Mouse (Mus musculus): ENCODE data around the gene Macrod1. TPM values are rescaled to one million over a fixed set of nuclear protein-coding genes. Genes with fewer than 3 reads are reported as not detected.
A peak's percentile ranks its signal among the peaks of the same experiment; 100 is the strongest.
"Not testable (repeated sequence)": the region's sequence is repeated elsewhere in the genome, so short reads cannot be mapped to it uniquely, and the experiment has no call there.

Gene Macrod1
- total RNA-seq (2021) = 100 to 1,000 TPM; 240 to 243 TPM

DNA sequence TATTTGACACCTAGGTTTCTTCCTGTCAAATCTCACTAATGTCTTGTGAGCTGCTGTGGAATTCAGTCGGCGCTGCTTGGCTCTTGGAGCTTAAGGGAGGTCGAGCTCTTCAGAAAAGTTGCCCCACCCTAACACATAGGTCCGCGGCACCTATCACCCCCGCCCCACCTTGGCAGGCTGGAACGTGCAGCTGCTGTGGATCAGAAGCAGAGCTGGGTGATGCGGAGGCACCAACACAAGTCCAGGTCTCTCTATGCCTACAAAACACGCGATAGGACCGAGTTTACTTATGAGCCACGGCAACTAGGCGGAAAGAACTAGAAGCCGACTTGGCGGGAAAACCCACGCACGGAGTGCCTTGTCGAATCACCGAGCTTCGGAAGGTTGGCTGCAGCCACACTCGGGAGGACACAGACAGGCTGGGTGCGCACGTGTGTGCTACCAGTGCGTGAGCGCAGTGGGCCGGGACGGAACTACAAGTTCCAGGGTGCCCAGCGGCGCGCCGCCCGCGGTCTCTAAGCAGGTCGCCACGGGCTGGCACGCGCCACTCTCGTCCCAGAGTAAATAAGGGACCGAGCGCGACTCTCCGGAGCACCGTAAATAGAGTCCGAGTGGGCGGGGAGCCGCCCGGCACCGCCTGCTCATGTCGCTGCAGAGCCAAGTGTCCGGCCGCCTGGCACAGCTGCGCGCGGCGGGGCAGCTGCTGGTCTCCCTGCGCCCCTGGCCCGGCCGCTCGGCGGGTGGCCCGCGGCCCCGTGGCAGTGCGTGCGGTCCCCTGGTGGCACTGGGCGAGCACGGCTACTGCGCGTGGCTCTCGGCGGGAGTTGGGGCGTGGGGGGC lies at the start of gene Macrod1:
TSS of gene Macrod1 (plus strand) at position 563 of the 840 bp plus-strand sequence.
- intact Hi-C loops (cut with DNase I) = no loop called here
- peak; percentile 60 for DNase-seq (ENCODE audit: low spot score)

DNA sequence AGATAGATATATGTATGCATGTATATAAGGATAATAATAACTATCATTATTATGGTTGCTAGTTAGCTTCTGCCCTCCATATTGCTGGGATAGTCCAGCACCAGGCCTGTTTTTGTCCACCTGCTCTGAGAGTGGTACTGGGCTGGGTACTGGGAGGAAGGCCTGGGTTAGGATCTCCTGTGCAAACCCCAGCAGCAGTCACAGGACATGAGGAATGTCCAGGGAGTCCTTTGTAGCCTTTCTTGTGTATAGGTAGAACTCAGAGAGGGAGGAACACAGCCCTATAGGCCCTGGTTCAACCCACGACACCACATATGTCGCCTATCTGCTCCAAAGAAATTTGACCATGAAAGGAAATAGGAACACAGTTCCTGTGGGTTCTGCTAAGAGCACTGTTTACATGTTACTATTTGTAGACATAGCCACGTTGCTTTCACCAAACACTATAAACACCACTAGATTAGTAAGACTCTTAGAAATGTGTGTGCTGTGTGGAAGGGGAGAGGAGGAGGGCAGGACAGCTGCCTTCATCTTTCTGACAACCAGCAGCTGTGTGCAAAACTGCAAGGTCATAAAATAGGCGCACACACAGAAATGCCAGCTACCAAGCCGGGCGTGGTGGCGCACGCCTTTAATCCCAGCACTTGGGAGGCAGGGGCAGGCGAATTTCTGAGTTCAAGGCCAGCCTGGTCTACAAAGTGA lies 49.6 kb upstream of the Macrod1 start:
- intact Hi-C loops (cut with DNase I) = no loop called here

DNA sequence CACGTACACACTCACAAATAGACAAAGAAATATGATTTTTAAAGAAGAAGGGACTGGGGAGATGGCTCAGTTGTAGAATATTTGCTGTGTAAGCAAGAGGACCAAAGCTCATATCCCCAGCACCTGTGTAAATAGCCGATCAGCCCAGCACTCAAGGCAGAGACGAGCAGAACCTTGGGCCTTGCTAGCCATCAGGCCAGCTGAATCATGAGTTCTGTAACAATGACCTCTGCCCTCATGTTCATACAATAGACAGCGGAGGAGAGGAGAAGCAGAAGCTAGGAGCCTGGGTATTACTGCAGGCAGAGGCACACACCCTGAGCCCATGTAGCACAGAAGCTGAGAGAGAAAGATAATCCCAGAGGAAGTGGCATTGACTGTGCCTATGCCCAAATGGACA lies 44.2 kb upstream of the Macrod1 start:
- intact Hi-C loops (cut with DNase I) = no loop called here
- DNase-seq (ENCODE audit: low spot score) = no peak

More for the DNA sequence above, 49.6 kb upstream of the Macrod1 start:
- DNase-seq (ENCODE audit: low spot score) = no peak

DNA sequence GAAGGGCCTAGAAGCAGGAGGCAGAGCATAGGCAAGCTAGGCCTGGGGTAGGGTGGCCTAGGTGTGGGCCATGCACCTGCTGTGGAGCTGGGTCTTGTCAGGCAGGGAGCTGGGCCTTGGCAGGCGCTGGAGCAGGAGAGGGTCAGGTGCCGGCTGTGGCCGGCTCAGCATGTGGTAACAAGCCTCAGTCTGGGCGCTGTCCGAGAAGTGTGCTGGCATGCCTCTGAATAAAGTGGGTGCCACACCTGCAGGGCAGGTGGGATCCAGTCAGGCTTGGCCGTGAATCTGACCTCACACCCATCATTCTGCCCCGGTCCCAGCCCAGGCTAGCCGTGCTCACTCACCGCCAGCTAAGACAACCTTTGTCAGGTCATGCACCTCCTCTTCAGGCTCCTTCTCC lies 42.6 kb upstream of the Macrod1 start:
- DNase-seq (ENCODE audit: low spot score) = no peak
- intact Hi-C loops (cut with DNase I) = no loop called here

DNA sequence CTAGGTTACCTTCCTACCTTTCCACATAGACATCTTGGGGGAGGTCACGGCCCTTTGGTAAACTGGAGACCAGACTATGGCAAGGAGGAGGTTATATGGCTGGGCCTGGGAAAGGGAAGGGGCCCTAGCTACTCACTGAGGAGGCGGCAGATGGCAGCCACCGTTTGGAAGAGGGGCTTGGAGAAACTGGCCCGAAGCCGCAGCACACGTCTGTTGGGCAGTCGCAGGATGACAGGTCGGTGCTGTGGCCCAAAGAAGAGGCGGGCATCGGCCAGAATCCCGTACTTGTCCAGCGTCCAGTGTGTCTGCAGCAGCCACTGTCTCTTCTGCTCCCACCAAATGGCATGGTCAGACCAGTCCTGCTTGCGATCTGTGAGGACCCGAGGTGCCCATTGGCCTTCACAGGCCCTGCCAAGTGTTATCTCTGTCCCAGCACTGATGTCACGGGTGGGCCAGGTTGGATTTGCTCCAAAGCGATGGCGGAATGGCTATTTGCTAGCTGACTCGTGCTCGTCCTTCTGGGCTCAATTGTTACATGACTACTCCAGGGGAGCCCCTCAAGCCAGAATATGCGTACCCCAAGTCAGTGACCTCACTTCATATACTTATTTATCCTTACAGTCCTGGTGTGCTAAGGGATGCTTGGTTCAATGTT lies 42.0 kb upstream of the Macrod1 start:
- DNase-seq (ENCODE audit: low spot score) = no peak

DNA sequence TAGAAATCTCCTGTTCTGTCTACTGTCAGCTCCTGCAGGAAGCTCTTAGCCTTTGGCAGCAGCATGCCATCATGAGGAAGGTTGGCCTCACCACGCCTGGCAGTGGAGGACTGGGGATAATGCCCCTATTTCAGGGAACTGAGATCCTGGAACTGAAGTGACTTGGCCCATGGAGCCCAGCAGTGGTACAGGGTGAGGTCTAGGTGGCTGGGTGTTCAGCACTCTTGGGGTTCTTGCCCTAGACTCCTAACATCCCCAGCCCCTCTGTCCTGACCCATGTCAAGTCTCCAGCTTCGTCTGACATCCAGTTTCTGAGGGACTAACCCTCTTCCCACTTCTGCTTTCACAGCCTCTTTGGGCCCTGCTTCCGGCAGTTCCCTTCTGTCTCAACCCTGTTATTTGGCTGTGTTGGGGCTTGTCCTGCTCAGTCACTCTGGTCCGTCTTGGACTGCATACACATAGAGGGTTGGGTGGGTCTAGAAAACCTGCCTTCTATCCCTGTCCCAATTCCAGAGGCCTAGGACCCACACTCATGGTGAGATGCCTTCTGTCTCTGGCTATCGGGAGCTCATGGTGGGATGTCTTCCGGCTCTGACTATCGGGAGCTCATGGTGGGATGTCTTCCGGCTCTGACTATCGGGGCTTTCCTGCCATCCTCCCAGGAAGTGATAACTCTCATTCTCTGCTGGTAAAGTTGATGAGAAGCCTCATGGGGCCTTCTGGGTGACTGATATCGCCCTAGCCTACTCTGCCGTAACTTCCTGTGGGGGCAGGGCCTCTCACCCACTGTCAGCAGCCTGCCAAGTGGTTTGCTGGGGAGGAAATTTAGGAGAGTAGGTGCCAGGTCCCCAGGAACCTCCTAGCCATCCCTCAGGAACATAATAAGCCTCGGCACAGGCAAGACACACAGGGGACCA lies 38.8 kb upstream of the Macrod1 start:
- intact Hi-C loops (cut with DNase I) = no loop called here

More for the DNA sequence above, 42.0 kb upstream of the Macrod1 start:
- intact Hi-C loops (cut with DNase I) = no loop called here

DNA sequence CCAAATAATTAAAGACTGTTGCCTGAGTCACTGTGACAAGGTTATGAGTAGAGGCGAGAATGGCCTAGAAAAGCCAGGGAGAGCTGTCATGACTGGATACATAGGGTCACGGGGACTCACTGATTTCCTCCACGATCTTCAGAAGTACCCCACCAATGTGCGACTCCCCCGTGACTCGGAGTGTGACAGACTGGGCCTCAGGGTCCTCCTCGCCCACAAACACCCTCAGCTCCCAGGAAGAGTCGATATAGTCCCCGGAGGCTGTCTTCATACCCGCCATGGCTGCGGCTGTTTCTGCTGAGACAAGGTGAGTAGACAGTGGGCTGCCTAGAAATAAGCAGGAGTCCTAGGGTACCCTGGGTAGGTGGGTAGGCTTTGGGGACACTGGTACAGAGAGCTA lies 38.1 kb upstream of the Macrod1 start:
- intact Hi-C loops (cut with DNase I) = no loop called here
- no peak for DNase-seq (ENCODE audit: low spot score)

More for the DNA sequence above, 38.8 kb upstream of the Macrod1 start:
- no peak for DNase-seq (ENCODE audit: low spot score)

DNA sequence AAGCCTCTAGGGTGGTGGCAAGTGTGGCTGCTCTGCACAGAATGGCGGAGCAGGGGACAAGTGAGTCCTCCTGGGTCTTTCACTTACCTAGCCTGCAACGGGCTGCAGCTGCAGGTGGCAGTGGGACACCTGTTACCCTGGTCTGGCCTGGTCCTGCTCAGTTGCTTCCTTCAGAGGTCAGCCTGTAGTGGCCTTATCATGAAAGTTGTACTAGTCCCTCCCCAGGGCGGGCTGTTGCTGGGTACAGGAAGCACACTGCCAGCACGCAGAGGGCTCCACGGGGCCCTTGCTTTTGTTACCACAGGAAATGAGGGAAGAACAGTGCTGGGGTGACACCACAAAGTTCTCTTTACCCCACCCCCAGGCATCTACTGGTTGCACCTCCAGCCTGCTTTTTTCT lies 37.4 kb upstream of the Macrod1 start, which contains the start of gene Fermt3:
TSS of gene Fermt3 (minus strand) at position 279 of the 400 bp plus-strand sequence.
- DNase-seq (ENCODE audit: low spot score) = peak; percentile 39
- intact Hi-C loops (cut with DNase I) = no loop called here

DNA sequence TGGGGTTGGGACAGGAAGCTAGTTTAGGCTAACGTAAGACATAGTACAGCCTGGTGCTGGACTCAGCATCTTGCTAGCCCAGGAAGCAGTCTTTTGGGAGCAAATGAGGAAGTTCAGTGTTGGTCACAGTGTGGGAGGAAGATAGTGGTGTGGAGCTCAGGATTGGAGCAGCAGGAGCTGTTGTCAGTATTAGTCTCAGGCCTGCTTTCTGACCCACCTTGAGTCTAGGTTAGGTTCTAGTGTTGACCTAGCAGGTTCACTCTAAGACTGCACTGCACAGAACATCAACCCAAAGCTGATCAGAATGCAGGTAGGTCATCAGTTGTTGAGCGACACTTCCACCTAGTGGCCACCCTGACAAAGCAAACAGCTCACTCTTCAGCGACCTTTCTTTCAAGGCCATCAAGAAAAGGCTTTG lies 36.4 kb upstream of the Macrod1 start:
- DNase-seq (ENCODE audit: low spot score) = no peak
- intact Hi-C loops (cut with DNase I) = loop anchor here (2.0 to 5.0 kb wide), 3 partner anchors 43 to 531 kb away; partner anchors contain the start of genes Catsperz and Plcb3

DNA sequence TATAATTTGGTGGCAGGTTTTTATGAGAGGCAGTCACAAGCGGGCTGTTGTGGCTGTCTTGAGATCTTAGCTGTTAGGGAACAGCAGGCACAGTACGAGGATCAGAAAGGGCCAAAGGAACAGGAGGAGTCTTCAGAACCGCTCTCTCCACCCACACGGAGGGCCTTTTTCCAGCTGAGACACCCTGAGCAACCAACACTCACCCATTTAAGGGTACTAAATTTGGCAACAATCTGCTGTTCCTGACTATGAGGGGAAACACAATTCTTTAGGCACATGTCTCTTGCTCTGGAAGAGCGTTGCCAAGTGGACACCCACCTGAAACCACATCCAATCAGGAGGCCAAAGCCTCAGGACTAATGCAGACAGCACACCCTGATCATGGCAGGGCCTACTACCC lies 27.1 kb upstream of the Macrod1 start:
- DNase-seq (ENCODE audit: low spot score) = no peak
- intact Hi-C loops (cut with DNase I) = no loop called here

DNA sequence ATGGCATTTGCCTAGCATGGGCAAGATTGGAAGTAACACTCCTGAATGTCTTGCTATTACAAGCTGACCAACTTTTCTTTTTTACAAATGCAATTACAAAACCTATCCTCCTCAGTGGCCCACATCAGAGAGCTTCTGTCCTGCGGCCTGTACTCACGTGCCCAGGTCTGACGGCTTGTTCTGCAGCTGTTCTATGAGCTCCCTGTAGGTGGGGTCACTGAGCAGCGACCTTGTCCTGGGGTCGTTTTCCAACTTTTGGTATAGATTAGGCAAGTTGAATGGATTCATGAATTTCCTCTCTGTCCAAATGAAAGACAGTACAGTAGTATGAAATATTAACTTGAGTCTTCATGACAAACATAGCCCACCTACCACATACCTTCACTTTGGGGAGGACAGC lies 22.6 kb upstream of the Macrod1 start:
- no peak for DNase-seq (ENCODE audit: low spot score)
- intact Hi-C loops (cut with DNase I) = no loop called here

DNA sequence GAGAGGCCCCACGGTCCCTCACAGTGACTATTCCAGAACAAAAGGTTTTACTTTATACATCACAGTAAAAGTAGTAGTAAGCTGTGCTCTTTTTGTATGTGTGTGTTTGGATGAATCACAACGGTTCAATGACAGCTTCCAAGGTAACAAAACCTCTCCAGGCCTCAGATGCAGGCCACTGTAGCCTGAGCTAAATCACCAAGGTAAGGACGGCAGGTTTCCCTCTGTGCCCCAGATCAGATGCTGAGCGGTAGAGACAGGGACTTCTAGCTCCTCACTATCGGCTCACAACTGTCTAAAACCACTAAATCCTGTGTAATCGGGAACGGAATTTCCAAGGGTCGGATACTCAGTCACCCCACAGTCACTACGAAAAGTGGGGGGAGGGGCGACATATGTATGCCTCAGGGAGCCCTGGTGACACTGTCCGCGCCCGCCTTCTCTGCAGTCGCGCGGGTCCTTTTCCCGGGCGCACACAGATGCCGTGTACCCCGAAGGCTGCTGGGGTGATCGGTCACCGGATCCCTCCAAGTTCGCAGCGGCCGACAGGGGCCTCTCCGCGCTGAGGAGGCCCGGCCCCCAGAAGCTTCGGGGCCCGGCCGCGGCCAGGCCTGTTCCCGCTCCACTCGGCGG lies 17.4 kb upstream of the Macrod1 start:
- no peak for DNase-seq (ENCODE audit: low spot score)

DNA sequence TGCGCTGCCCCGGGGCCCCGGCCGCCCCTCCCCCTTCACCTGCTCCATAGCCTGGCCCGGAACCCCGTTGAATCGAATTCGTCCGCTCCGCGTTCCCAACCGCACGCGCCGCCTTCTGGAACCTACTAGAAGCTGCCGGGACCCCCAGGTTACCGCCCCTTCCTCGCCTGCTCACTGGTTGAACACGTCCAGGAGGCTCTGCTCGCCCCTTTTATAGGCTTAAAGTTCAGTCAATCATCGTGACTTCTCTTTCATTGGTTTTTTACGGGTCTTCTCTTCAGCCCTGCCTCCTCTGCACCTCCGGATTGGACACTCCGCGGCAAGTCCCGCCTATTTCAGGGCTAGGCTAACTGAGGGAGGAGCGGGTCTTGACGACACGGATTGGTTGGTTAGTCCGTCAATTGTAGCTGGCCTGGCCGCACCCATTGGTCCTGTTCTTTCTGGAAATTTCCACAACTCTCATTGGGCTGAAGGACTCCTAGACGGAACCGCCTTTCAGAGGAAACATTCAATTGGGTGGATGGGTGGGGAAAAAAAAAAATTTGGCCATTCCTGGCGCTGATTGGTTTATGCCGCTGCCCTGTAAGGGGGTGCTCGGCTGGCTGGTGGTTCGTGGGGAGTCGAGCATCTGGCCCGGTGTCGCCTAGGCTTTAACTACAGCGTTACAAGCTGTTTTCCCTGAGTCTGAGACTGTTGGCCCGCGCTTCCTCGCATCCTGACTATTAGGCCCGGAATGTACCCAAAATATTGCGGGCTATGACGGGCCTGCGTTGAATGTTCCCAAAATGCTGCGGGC lies 16.6 kb upstream of the Macrod1 start, which contains the start of gene Stip1:
TSS of gene Stip1 (minus strand) at position 127 of the 796 bp plus-strand sequence.
- intact Hi-C loops (cut with DNase I) = loop anchor here (5.0 kb wide), 1 partner anchor 43 kb away; the partner anchor contains the start of genes Nudt22 and Trpt1
- peak; percentile 100 for DNase-seq (ENCODE audit: low spot score)

More for the DNA sequence above, 17.4 kb upstream of the Macrod1 start:
- intact Hi-C loops (cut with DNase I) = loop anchor here (5.0 kb wide), 1 partner anchor 42 kb away; the partner anchor contains the start of genes Nudt22 and Trpt1

DNA sequence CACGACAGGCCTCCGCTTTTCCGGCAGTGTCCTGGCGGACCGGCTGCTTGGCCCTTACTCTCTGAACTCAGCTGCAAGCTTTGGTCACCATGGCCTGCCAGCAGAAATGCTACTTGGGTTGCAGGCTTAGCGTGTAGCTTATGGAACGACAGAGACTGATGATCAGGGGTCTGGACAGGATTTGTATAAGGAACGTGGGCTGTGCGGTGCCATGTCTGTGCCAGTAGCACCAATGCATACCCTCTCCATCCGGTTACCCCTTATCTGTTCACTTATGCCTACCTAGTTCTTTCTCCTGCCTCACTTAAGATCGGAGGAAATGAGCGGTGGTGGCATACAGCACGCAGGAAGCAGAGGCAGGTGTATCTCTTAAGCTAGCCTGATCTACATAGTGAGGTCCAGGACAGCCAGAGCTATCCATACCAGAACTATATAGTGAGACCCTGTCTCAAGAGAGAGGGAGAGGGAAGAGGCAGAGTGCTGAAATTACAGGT lies 15.9 kb upstream of the Macrod1 start:
- no peak for DNase-seq (ENCODE audit: low spot score)
- intact Hi-C loops (cut with DNase I) = no loop called here

DNA sequence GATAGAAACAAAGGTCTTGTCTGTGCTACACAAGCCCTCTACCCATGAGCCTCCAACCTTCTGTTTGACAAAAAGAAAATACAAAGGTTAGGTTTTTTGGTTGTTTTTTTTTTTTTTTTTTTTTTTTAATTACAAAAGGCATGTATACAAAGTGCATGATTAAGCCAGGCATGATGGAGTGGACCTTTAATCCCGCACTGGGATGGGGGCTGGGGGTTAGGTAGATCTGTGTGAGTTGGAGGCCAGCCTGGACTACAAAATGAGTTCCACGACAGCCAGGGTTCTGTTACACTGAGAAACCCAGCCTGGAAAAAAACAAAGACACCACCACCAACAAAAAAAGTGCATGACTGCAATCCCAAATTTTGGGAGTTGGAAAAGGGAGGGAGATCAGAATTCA lies 15.4 kb upstream of the Macrod1 start:
- intact Hi-C loops (cut with DNase I) = no loop called here
- DNase-seq (ENCODE audit: low spot score) = no peak

DNA sequence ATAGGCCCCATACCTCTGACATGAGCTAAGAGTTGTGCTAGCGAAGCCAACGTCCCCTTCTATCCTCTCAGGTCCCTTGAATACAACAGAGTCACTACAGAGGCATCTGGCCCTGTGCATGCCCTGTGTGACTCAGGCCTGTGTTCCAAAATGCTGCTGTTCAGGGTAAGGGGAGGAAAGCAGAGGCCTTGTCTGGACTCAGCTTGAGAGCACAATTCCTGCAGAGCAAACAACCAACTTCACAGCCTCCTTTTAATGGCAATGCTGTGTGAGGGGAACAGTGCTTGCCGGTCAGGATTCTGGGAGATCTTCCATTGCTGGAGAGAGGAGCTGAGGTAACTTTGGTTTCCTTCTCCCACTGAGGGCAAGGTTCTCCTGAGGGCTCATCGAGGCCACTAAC lies 12.3 kb upstream of the Macrod1 start:
- DNase-seq (ENCODE audit: low spot score) = no peak
- intact Hi-C loops (cut with DNase I) = no loop called here

DNA sequence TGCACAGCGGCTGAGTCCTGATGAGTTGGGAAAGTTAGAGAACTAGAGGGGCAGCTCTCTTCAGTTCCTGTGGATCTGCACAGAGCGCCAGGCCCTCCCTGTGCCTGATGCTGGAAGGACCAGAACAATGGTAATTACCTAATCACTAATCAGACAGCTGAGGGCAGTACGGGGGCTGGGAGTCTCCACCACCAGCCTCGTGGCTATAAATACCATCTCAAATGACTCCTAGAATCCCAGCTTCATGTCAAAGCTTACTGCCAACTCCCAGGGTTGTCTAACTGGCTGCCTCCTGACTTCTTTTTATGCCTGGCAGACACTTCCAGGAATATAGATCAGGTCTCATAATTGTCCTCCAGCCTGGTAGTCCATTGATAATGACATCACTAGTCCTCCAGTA lies 11.9 kb upstream of the Macrod1 start:
- intact Hi-C loops (cut with DNase I) = no loop called here
- no peak for DNase-seq (ENCODE audit: low spot score)

DNA sequence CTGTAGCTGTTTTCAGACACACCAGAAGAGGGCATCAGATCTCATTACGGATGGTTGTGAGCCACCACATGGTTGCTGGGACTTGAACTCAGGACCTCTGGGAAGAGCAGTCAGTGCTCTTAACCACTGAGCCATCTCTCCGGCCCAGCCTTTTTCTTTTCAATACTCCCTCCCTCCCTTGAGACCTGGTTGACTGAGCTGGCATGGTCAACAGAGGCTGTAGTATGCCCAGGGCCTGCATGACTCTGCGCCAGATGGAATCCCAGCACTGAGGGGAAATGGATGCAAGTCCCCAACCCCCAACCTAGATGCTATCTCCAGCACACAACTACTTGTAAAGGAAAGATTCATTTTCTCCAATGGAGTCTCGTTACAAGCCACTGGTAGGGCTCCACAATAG lies 3.2 kb upstream of the Macrod1 start:
- DNase-seq (ENCODE audit: low spot score); intact Hi-C loops (cut with DNase I): not testable (repeated sequence)
